Mouse (Mus musculus): ENCODE results near the gene Fbxo47. TPM values are rescaled to one million over a fixed set of nuclear protein-coding genes. Genes with fewer than 3 reads are reported as not detected.
A peak's percentile ranks its signal among the peaks of the same experiment; 100 is the strongest.

Gene Fbxo47
- polyA plus RNA-seq, 2 experiments: 0.22 to 0.58 TPM

GRCm38 (mm10) chr11:97810356-97810755 lies 73.6 kb downstream of the Fbxo47 start:
- 76% methylated on average over 7 of the region's 7 CpGs for WGBS
- Histone ChIP-seq H3K27ac (replicated peaks; ENCODE audit: low read depth, low read length) (no peak overlapping the region), H3K9ac (ENCODE audit: low read depth, low read length, severe bottlenecking) (no peak overlapping the region), H3K4me3 (replicated peaks; ENCODE audit: low read length) (no peak overlapping the region), H3K9me3 (ENCODE audit: control insufficient read depth, low read length) (no peaks in the 10 kb centered on the region), H3K27me3 (ENCODE audit: control insufficient read depth, insufficient read depth, low read length) (no peaks in the 10 kb centered on the region), H3K4me2 (replicated peaks; ENCODE audit: low read depth, low read length, severe bottlenecking) (no peak overlapping the region), H3K36me3 (ENCODE audit: control insufficient read depth, insufficient read depth, low read length) (peaks cover 72% of the 10 kb centered on the region), H3K4me1 (ENCODE audit: control insufficient read depth, insufficient read depth, low read length) (peaks cover 74% of the 10 kb centered on the region)
- ATAC-seq (ENCODE audit: low FRiP score, low read depth) (no peak), DNase-seq (ENCODE audit: low spot score) (no peak)
- TF ChIP-seq POLR2A (IDR thresholded peaks at IDR 0.05; ENCODE audit: borderline replicate concordance, extremely low read depth, insufficient read depth, insufficient read length): no peak

GRCm38 (mm10) chr11:97809235-97810121 lies 74.5 kb downstream of the Fbxo47 start:
- DNase-seq (ENCODE audit: low spot score): peak; percentile 25
- WGBS: 67% methylated on average over 7 of the region's 7 CpGs
- no peak overlapping the region for H3K4me3 ChIP-seq (replicated peaks; ENCODE audit: low read length)
- no peak overlapping the region for H3K4me2 ChIP-seq (replicated peaks; ENCODE audit: low read depth, low read length, severe bottlenecking)
- peaks cover 81% of the 10 kb centered on the region for H3K4me1 ChIP-seq (ENCODE audit: control insufficient read depth, insufficient read depth, low read length)
- no peaks in the 10 kb centered on the region for H3K9me3 ChIP-seq (ENCODE audit: control insufficient read depth, low read length)
- ATAC-seq (ENCODE audit: low FRiP score, low read depth): 0 out of 2 replicates have a peak, but pooled peaks have one; percentile 21
- H3K27ac ChIP-seq (replicated peaks; ENCODE audit: low read depth, low read length): 0 out of 2 replicates have a peak overlapping the region, but pooled peaks have one; percentile 5
- peaks cover 63% of the 10 kb centered on the region for H3K36me3 ChIP-seq (ENCODE audit: control insufficient read depth, insufficient read depth, low read length)
- H3K9ac ChIP-seq (ENCODE audit: low read depth, low read length, severe bottlenecking): no peak overlapping the region
- no peak for TF ChIP-seq POLR2A (IDR thresholded peaks at IDR 0.05; ENCODE audit: borderline replicate concordance, extremely low read depth, insufficient read depth, insufficient read length)
- no peaks in the 10 kb centered on the region for H3K27me3 ChIP-seq (ENCODE audit: control insufficient read depth, insufficient read depth, low read length)

- DNase-seq (ENCODE audit: low spot score) (peak; percentile 66), ATAC-seq (ENCODE audit: low FRiP score, low read depth) (peak; percentile 27; the same call in 1 of the 2 replicates)
- Histone ChIP-seq H3K4me3 (replicated peaks; ENCODE audit: low read length) (no peak overlapping the region), H3K36me3 (ENCODE audit: control insufficient read depth, insufficient read depth, low read length) (peaks cover 59% of the 10 kb centered on the region), H3K9me3 (ENCODE audit: control insufficient read depth, low read length) (no peaks in the 10 kb centered on the region), H3K9ac (ENCODE audit: low read depth, low read length, severe bottlenecking) (no peak overlapping the region), H3K4me1 (ENCODE audit: control insufficient read depth, insufficient read depth, low read length) (peaks cover 88% of the 10 kb centered on the region), H3K27ac (replicated peaks; ENCODE audit: low read depth, low read length) (0 out of 2 replicates have a peak overlapping the region, but pooled peaks have one; percentile 5), H3K27me3 (ENCODE audit: control insufficient read depth, insufficient read depth, low read length) (no peaks in the 10 kb centered on the region), H3K4me2 (replicated peaks; ENCODE audit: low read depth, low read length, severe bottlenecking) (no peak overlapping the region)
- WGBS: 47% methylated on average over 5 of the region's 5 CpGs
- TF ChIP-seq POLR2A (IDR thresholded peaks at IDR 0.05; ENCODE audit: borderline replicate concordance, extremely low read depth, insufficient read depth, insufficient read length): no peak
Measured at GRCm38 (mm10) chr11:97808621-97809234, 75.2 kb downstream of the Fbxo47 start.

- ATAC-seq (ENCODE audit: low FRiP score, low read depth): no peak
- H3K36me3 ChIP-seq (ENCODE audit: control insufficient read depth, insufficient read depth, low read length): peaks cover 55% of the 10 kb centered on the region
Measured at GRCm38 (mm10) chr11:97808093-97808492, 75.9 kb downstream of the Fbxo47 start.

GRCm38 (mm10) chr11:97807626-97808025 lies 76.3 kb downstream of the Fbxo47 start:
- no peak for DNase-seq (ENCODE audit: low spot score)
- no peak overlapping the region for H3K27ac ChIP-seq (replicated peaks; ENCODE audit: low read depth, low read length)
- H3K36me3 ChIP-seq (ENCODE audit: control insufficient read depth, insufficient read depth, low read length): peaks cover 54% of the 10 kb centered on the region
- H3K9ac ChIP-seq (ENCODE audit: low read depth, low read length, severe bottlenecking): no peak overlapping the region
- TF ChIP-seq POLR2A (IDR thresholded peaks at IDR 0.05; ENCODE audit: borderline replicate concordance, extremely low read depth, insufficient read depth, insufficient read length): no peak
- H3K4me2 ChIP-seq (replicated peaks; ENCODE audit: low read depth, low read length, severe bottlenecking): no peak overlapping the region
- H3K4me3 ChIP-seq (replicated peaks; ENCODE audit: low read length): no peak overlapping the region
- WGBS: 33% methylated on average over 6 of the region's 6 CpGs
- H3K4me1 ChIP-seq (ENCODE audit: control insufficient read depth, insufficient read depth, low read length): peaks cover 83% of the 10 kb centered on the region
- no peaks in the 10 kb centered on the region for H3K27me3 ChIP-seq (ENCODE audit: control insufficient read depth, insufficient read depth, low read length)
- no peak for ATAC-seq (ENCODE audit: low FRiP score, low read depth)
- H3K9me3 ChIP-seq (ENCODE audit: control insufficient read depth, low read length): no peaks in the 10 kb centered on the region

More at GRCm38 (mm10) chr11:97808093-97808492, 75.9 kb downstream of the Fbxo47 start:
- TF ChIP-seq POLR2A (IDR thresholded peaks at IDR 0.05; ENCODE audit: borderline replicate concordance, extremely low read depth, insufficient read depth, insufficient read length): no peak
- H3K4me3 ChIP-seq (replicated peaks; ENCODE audit: low read length): no peak overlapping the region
- DNase-seq (ENCODE audit: low spot score): peak; percentile 41
- H3K4me2 ChIP-seq (replicated peaks; ENCODE audit: low read depth, low read length, severe bottlenecking): 0 out of 2 replicates have a peak overlapping the region, but pooled peaks have one; percentile 4
- 80% methylated on average over 2 of the region's 2 CpGs for WGBS
- H3K9me3 ChIP-seq (ENCODE audit: control insufficient read depth, low read length): no peaks in the 10 kb centered on the region
- H3K27me3 ChIP-seq (ENCODE audit: control insufficient read depth, insufficient read depth, low read length): no peaks in the 10 kb centered on the region
- peaks cover 88% of the 10 kb centered on the region for H3K4me1 ChIP-seq (ENCODE audit: control insufficient read depth, insufficient read depth, low read length)
- no peak overlapping the region for H3K27ac ChIP-seq (replicated peaks; ENCODE audit: low read depth, low read length)
- no peak overlapping the region for H3K9ac ChIP-seq (ENCODE audit: low read depth, low read length, severe bottlenecking)

Data from limb, embryonic 14.5 days (tissue).